Mouse (Mus musculus) heart, adult 2 months (tissue): Measurements from ENCODE around the gene Vdac1.

Source experiments
- CTCF ChIP-seq: fragments of 200-600 bp; IDR thresholded peaks from 2 replicates; pipeline ENCODE4 v1.8.1; 2022; ENCODE audit warnings: antibody characterized with exemption, mild to moderate bottlenecking, moderate library complexity
- EP300 ChIP-seq: fragments of 200-500 bp; IDR thresholded peaks from 2 replicates; pipeline ENCODE4 v1.6.1; 2011; ENCODE audit warnings: low read depth, low read length, control low read depth; ENCODE audit not compliant: insufficient read depth
- POLR2A ChIP-seq: fragments of 200-500 bp; IDR thresholded peaks from 2 replicates; pipeline ENCODE4 v1.6.1; 2011; ENCODE audit warnings: mild to moderate bottlenecking, low read depth, low read length, control low read depth; ENCODE audit not compliant: insufficient read depth

DNA sequence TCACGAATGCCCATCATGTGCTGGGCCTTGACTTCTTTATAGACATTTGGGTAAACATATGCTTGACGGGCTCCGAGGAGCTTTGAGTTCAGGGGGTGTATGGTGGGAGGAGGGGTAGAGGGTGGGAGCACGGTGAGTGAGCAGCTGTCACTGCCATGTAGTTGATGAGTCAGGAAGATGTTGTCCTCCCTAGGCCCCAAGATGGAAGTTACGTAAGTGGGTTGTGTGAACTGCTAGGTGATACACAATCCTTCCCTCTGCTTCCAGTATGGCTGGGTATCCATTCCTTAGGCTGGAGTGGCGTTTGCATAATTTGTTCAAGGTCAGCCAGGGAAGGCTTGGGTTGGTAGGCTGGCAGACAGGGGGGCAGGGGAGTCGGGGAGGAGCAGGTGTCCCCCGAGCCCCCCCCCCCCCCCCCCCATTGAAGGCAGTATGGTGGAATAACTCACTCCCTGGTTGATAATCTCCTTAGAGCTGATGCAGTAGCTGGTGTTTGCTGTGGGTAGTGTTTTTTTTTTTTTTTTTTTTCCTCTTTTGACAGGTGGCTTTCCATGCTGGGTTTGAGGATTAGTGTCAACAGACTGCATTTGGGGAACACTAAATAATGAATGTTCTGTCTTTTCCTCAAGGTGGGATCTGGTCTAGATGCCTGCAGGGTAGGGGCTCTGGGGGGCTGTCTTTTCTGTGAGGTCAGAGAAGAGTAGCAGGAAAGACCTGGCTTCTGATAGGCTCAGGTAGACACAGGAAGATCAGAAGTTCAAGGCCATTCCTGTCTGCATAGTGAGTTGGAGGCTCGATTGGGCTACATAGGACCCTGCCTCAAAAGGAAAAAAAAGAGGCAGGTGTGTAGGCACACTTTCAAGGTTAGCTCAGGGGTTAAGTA lies 8.8 kb downstream of the Vdac1 start:
- no peak for TF ChIP-seq POLR2A
- TF ChIP-seq CTCF, result no peak
- TF ChIP-seq EP300, result no peak
